Mouse (Mus musculus) forebrain, postnatal 0 days (tissue): ENCODE data around the gene Prkci. TPM values are rescaled to one million over a fixed set of nuclear protein-coding genes. Genes with fewer than 3 reads are reported as not detected.

Experiments
- ATAC-seq: fragments of 200-750 bp; cut with Nextera tagmentation; 2 replicates; pipeline ENCODE4 v1.8.0; 2017; ENCODE audit warnings: mild to moderate bottlenecking, moderate library complexity
- DNase-seq: peaks from one replicate; pipeline ENCODE4 v3.0.0-alpha.2; 2015
- H3K27ac ChIP-seq: fragments of 300-500 bp; sonication (generic); 2 replicates; pipeline ENCODE4 v1.5.1; 2014; ENCODE audit warnings: low read depth, mild to moderate bottlenecking, antibody characterized with exemption, low read length, moderate library complexity, mixed read lengths
- H3K27me3 ChIP-seq: fragments of 300-500 bp; sonication (generic); 2 replicates; pipeline ENCODE4 v1.6.1; 2014; ENCODE audit warnings: mild to moderate bottlenecking, low read length, mixed read lengths; ENCODE audit not compliant: insufficient read depth
- H3K36me3 ChIP-seq: fragments of 300-500 bp; sonication (generic); 2 replicates; pipeline ENCODE4 v1.6.1; 2014; ENCODE audit warnings: mild to moderate bottlenecking, moderate library complexity; ENCODE audit not compliant: insufficient read depth
- H3K4me1 ChIP-seq: fragments of 300-500 bp; sonication (generic); 2 replicates; pipeline ENCODE4 v1.6.1; 2014; ENCODE audit warnings: antibody characterized with exemption; ENCODE audit not compliant: insufficient read depth
- H3K4me2 ChIP-seq: fragments of 300-500 bp; sonication (generic); 2 replicates; pipeline ENCODE4 v1.6.1; 2014; ENCODE audit warnings: low read depth, mild to moderate bottlenecking, moderate library complexity
- H3K4me3 ChIP-seq: fragments of 300-500 bp; sonication (generic); 2 replicates; pipeline ENCODE4 v1.5.1; 2014; ENCODE audit warnings: low read depth, low read length, mixed read lengths
- H3K9ac ChIP-seq: fragments of 300-500 bp; sonication (generic); 2 replicates; pipeline ENCODE4 v1.6.1; 2014; ENCODE audit warnings: mild to moderate bottlenecking
- H3K9me3 ChIP-seq: fragments of 300-500 bp; sonication (generic); 2 replicates; pipeline ENCODE4 v1.6.1; 2016; ENCODE audit warnings: low read length
- CTCF ChIP-seq: sonication (generic); IDR thresholded peaks from 2 replicates; pipeline ENCODE4 v1.5.1; 2016; ENCODE audit warnings: antibody characterized with exemption, control low read depth, low read depth
- WGBS: fragments of 180-500 bp; shearing (Covaris S2); extraction: QIAGEN DNeasy Blood & Tissue Kit; methylation state at CpG from one replicate; pipeline ENCODE4 v1.1.7; 2014; 5-methylcytosine and 5-hydroxymethylcytosine counted together
- polyA plus RNA-seq: library from polyadenylated mRNA; unstranded; fragments of >200 nt; fragmentation: Nextera tagmentation; extraction: Ambion mirVana; gene quantifications from 2 replicates; pipeline ENCODE4 v1.2.1, GENCODE M21; 2015
- total RNA-seq: library from RNA; depleted of rRNA; stranded (reverse); fragments of >200 nt; gene quantifications from 2 replicates; pipeline ENCODE4 v1.2.3, GENCODE M21; 2014

The Prkci gene
- total and polyA plus RNA-seq, 2 experiments from 2014 or later: 19.5 to 41.6 TPM

DNA sequence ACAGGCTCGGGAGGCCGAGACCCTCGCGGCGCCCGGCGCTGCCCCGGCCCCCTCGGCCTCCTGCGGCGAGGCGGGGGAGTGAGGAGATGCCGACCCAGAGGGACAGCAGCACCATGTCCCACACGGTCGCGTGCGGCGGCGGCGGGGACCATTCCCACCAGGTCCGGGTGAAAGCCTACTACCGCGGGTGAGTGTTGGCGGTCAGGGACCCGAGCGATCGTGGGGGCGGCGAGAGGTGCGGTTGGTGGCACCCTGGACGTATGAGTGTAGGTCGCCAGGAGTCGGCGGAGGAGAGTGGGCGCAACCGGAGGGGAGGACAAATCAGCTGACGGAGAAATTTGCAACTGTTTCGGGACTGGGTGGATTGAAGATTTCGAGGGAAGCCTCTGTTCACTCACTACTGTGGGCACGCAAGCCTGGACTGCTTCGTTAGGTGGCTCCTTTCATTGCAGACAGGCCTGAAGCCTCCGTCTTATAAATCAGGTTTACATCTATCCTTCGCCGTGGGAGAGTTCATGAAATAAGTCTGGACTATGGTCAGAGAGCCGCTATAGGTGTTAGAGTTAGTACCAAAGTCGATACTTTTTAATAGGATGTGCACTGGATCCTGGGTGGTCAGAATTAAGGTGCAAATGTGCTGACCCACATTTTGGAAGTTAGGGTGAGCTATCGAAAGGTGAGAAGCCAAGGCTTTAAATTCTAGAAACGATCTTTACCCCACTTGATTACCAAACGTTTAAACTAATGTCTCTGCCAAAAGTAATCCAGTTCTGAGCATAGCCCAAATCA lies 546 bp downstream of the Prkci start:
- Histone ChIP-seq H3K36me3 (no peaks in the 10 kb centered on the region), H3K4me2 (peak overlapping the region; percentile 64), H3K4me1 (0 out of 2 replicates have a peak, but pooled peaks cover 11% of the 10 kb centered on the region), H3K9me3 (no peaks in the 10 kb centered on the region), H3K27ac (peak overlapping the region; percentile 83), H3K4me3 (peak overlapping the region; percentile 96), H3K27me3 (no peaks in the 10 kb centered on the region), H3K9ac (peak overlapping the region; percentile 82)
- no peak for TF ChIP-seq CTCF
- DNase-seq (peak; percentile 55), ATAC-seq (peak; percentile 62)
- WGBS: 1% methylated on average over 49 of the region's 49 CpGs

DNA sequence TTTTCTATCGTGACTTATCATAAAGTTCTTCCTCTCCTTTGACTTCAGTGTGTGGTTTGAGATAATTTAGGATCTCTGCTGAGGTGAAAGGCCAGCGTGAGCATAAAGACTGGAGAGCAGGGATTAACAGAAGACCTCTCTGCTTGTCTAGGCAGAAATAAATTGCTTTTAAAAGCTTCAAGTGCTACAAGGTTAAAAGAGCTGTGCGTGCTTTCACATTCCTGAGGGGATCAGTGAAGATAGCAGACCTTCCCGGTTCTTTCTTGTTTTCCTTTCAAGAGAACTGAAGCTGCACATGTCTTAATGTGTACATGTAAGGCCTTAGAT lies 1.1 kb downstream of the Prkci start:
- no peaks in the 10 kb centered on the region for H3K27me3 ChIP-seq
- no peak for ATAC-seq
- under 1% methylated on average over 4 of the region's 4 CpGs for WGBS
- H3K4me3 ChIP-seq: peak overlapping the region; percentile 96
- no peaks in the 10 kb centered on the region for H3K36me3 ChIP-seq
- no peaks in the 10 kb centered on the region for H3K9me3 ChIP-seq
- 0 out of 2 replicates have a peak, but pooled peaks cover 11% of the 10 kb centered on the region for H3K4me1 ChIP-seq
- peak overlapping the region; percentile 64 for H3K4me2 ChIP-seq
- no peak overlapping the region for H3K27ac ChIP-seq
- TF ChIP-seq CTCF: no peak
- peak overlapping the region; percentile 82 for H3K9ac ChIP-seq
- DNase-seq: no peak

DNA sequence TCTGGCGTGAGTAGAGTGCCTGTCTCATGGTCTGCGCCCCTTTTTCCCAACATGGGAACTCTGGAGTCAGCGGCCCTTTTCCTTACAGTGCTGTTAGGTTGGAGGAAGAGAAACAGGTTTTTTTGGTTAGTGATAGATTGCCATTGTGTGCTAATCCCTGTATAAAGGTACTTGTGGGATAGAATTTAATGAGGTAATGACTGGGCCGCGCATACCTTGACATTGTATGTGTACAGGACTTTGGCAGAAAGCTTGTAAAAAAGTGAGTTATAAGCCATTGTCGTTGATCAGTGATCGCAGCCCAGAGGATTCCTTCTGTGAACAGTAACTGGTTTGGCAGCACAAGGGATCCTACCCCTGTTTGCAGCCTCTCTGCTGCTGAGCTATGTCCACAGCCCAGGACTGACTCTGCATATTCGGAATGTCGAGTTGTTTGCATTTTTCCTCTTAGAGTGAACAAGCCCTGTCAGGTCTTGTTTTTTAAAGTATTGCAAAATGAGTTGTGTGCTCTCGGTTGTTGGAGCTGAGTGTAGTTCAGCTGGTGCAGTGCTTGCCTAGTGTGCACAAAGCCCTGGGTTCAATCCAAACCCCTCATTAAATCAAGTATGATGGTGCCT lies 4.0 kb downstream of the Prkci start:
- 0 out of 2 replicates have a peak, but pooled peaks cover 11% of the 10 kb centered on the region for H3K4me1 ChIP-seq
- WGBS: 62% methylated on average over 10 of the region's 10 CpGs
- no peaks in the 10 kb centered on the region for H3K27me3 ChIP-seq
- DNase-seq: no peak
- no peak overlapping the region for H3K4me2 ChIP-seq
- no peak overlapping the region for H3K4me3 ChIP-seq
- no peak overlapping the region for H3K9ac ChIP-seq
- no peaks in the 10 kb centered on the region for H3K36me3 ChIP-seq
- H3K27ac ChIP-seq: no peak overlapping the region
- ATAC-seq: no peak
- no peak for TF ChIP-seq CTCF
- no peaks in the 10 kb centered on the region for H3K9me3 ChIP-seq

DNA sequence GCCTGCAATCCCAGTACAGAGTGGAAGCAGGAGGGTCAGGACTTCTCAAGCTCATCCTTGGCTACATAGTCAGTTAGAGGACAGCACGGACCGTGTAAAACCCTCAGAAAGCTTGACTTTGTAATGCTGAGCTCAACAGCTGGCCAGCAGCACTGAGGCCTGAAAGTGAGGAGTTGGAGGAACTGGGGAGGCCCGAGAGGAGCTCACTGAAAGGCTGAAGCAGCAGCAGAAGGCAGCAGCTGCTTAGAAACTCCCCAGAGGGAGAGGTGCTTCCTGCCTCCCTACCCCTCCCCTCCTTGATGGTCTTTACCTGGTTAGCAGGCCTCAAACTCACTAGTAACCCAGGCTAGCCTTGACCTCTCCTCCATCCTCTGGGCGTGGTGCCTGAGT lies 4.5 kb downstream of the Prkci start:
- TF ChIP-seq CTCF: no peak
- no peaks in the 10 kb centered on the region for H3K9me3 ChIP-seq
- ATAC-seq (no peak), DNase-seq (no peak)
- no peak overlapping the region for H3K4me3 ChIP-seq
- no peaks in the 10 kb centered on the region for H3K27me3 ChIP-seq
- no peaks in the 10 kb centered on the region for H3K36me3 ChIP-seq
- no peak overlapping the region for H3K9ac ChIP-seq
- H3K4me1 ChIP-seq: 0 out of 2 replicates have a peak, but pooled peaks cover 8% of the 10 kb centered on the region
- H3K27ac ChIP-seq: no peak overlapping the region
- no peak overlapping the region for H3K4me2 ChIP-seq
- 48% methylated on average over 4 of the region's 4 CpGs for WGBS

DNA sequence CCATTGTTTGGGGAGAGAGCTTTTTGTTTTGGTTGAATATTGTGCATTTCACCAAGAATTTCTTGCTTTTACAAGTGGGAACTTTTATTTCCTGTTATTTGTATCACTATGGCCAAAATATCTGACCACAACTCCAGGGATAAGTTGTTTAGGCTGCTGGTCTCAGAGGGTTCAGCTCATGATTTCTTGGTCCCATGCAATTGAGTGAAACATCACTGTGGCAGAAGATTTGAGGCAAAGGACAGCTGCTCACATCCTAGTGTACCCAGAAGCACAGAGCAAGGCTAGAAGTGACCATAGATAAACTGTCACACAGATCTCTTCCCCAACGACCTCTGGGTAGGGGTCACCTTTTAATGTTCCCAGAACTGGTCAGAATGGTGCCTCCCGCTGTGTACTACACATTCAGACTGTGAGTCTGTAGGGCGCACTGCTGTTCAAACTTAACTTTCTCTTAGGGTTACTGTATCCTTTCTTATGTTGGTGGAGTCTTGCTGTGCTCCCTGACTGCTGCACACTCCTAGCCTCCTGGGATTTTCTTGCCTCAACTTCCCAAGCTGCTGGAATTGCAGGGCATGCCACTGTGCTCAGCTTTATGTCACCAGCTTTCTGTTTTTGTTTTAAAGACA lies 5.6 kb downstream of the Prkci start:
- 0 out of 2 replicates have a peak, but pooled peaks cover 6% of the 10 kb centered on the region for H3K4me1 ChIP-seq
- no peaks in the 10 kb centered on the region for H3K9me3 ChIP-seq
- no peak overlapping the region for H3K9ac ChIP-seq
- ATAC-seq (no peak), DNase-seq (no peak)
- H3K27ac ChIP-seq: no peak overlapping the region
- no peak overlapping the region for H3K4me2 ChIP-seq
- WGBS: 60% methylated on average over 3 of the region's 3 CpGs
- no peaks in the 10 kb centered on the region for H3K27me3 ChIP-seq
- H3K4me3 ChIP-seq: no peak overlapping the region
- no peaks in the 10 kb centered on the region for H3K36me3 ChIP-seq
- TF ChIP-seq CTCF: no peak

DNA sequence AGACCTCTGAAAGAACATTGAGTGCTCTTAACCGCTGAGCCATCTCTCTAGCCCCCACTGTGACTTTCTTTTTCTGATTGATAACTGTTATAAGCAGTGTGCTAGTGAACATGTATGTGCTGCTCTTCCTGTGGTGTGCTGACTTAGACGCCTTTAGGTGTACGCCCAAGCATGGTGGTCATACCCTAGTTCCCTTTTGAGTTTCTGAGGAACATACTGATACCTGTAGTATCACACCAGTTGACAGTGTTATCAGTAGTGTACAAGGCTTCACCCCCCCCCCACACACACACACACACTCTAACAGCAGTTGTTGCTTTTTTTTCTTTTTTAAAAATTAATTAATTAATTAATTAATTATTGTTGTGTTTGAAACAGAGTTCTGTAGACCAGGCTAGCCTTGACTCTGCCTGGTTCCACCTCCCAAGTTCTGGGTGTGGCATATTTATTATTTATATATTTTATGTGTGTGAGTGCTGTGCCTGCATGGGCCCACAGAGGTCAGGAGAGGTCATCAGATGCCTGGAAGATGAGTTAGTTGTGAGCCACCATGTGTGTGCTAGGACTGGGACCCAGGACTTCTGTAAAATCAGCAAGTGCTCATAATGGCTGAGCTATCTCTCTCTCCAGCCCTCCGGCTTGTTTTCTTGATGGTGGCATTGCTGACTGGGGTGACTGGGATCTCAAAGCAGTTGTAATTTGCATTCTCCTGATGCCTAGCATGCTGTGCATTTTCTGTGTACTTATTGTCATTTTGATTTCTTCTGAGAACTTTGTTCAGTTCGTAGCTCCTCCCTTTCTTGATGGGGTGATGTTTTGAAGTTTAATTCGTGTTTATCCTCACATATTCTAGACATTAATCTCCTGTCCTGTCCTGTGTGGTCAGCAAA lies 9.0 kb downstream of the Prkci start:
- Histone ChIP-seq H3K27me3 (no peaks in the 10 kb centered on the region), H3K4me2 (no peak overlapping the region), H3K4me3 (no peak overlapping the region), H3K9me3 (no peaks in the 10 kb centered on the region), H3K27ac (no peak overlapping the region), H3K9ac (no peak overlapping the region), H3K4me1 (no peaks in the 10 kb centered on the region), H3K36me3 (no peaks in the 10 kb centered on the region)
- ATAC-seq: no peak
- no peak for TF ChIP-seq CTCF
- 76% methylated on average over 6 of the region's 6 CpGs for WGBS
- no peak for DNase-seq
